Mouse (Mus musculus): Measurements from ENCODE around the gene Zmynd8. TPM values are rescaled to one million over a fixed set of nuclear protein-coding genes. Genes with fewer than 3 reads are reported as not detected.

Gene Zmynd8
- 25.1 TPM for polyA plus RNA-seq (2014; fragmentation: Illumina TruSeq; extraction: RNeasy Lipid Tissue Mini Kit (QIAGEN cat#74804); ENCODE audit: low read depth, low replicate concordance)

DNA sequence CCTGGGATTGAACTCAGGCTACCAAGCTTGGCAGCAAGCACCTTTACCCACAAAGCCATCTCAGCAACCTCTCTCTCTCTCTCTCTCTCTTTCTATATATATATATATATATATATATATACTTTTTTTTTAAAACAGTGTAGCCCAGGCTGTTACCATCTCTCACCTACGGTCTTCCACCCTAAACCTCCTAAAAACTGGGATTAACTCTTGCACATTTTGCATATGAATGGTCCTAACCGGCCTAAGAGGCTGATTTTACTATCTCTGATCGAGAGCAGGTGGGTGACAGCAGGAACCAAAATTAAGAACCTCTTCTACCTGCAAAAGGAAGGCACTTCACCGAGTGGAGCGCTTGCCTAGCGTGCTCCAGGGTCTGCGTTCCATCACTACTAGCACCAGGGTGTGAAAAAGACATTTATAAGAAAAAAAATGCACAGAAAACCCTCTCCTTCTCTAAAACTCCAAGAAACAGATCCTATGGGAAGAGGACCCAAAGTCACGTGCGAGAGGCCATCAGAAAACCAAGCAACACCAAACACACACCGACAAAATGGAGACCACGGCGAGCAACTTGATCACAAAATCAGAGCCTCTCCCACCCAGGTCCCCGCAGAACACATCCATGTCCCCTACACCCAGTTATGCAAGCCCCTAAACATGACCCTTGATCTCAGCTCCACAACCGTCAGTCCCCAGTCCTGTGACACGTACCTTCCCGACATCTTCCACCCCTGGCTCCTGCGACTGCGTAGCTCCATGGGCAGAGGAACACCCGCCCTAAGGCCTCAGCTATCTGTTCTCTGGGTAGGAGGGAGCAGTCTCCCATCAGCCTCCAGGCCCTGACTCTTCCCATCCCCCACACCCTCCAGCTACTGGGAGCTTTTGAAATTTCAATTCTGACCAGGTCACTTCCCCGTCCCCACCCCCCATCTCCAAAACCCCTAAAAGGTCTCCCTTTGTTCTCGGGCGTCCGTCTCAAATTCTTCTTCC is at the start of gene Zmynd8:
Gene Zmynd8 (minus strand): TSS at position 815 of the 993 bp plus-strand sequence.

Other genes with a start within 250 kb of the Zmynd8 start
- 33.9 TPM for gene Ncoa3, start 93.6 kb upstream of the Zmynd8 start, polyA plus RNA-seq (2014; fragmentation: Illumina TruSeq; extraction: RNeasy Lipid Tissue Mini Kit (QIAGEN cat#74804); ENCODE audit: low read depth, low replicate concordance)

Data from kidney, adult 10 weeks (tissue).